Mouse (Mus musculus) forebrain, embryonic 12.5 days (tissue): ENCODE measurements around the gene Slc26a9. TPM values are rescaled to one million over a fixed set of nuclear protein-coding genes. Genes with fewer than 3 reads are reported as not detected.
"Not testable (repeated sequence)": the region's sequence is repeated elsewhere in the genome, so short reads cannot be mapped to it uniquely, and the experiment has no call there.

Experiments
- ATAC-seq: fragments of 200-750 bp; cut with Nextera tagmentation; 2 replicates; pipeline ENCODE4 v1.8.0; 2017; ENCODE audit warnings: moderate TSS enrichment; ENCODE audit not compliant: low FRiP score
- H3K27ac ChIP-seq: fragments of 300-500 bp; sonication (generic); 2 replicates; pipeline ENCODE4 v1.5.1; 2016; ENCODE audit warnings: mild to moderate bottlenecking
- H3K27me3 ChIP-seq: fragments of 300-500 bp; sonication (generic); 2 replicates; pipeline ENCODE4 v1.6.1; 2016; ENCODE audit warnings: mild to moderate bottlenecking
- H3K36me3 ChIP-seq: fragments of 300-500 bp; sonication (generic); replicated peaks from 2 replicates; pipeline ENCODE4 v1.6.1; 2016; ENCODE audit warnings: mild to moderate bottlenecking
- H3K4me1 ChIP-seq: fragments of 300-500 bp; sonication (generic); 2 replicates; pipeline ENCODE4 v1.6.1; 2016
- H3K4me2 ChIP-seq: fragments of 300-500 bp; sonication (generic); 2 replicates; pipeline ENCODE4 v1.6.1; 2016; ENCODE audit warnings: mild to moderate bottlenecking, moderate library complexity
- H3K4me3 ChIP-seq: fragments of 300-500 bp; sonication (generic); replicated peaks from 2 replicates; pipeline ENCODE4 v1.5.1; 2016; ENCODE audit warnings: mild to moderate bottlenecking
- H3K9ac ChIP-seq: fragments of 300-500 bp; sonication (generic); 2 replicates; pipeline ENCODE4 v1.6.1; 2016; ENCODE audit warnings: mild to moderate bottlenecking
- H3K9me3 ChIP-seq: fragments of 300-500 bp; sonication (generic); 2 replicates; pipeline ENCODE4 v1.6.1; 2016
- WGBS: fragments of 180-500 bp; shearing (Covaris S2); methylation state at CpG from one replicate; pipeline ENCODE4 v1.1.7; 2016; 5-methylcytosine and 5-hydroxymethylcytosine counted together
- polyA plus RNA-seq: library from polyadenylated mRNA; unstranded; fragments of >200 nt; fragmentation: Nextera tagmentation; extraction: Ambion mirVana; gene quantifications from 2 replicates; pipeline ENCODE4 v1.2.1, GENCODE M21; 2016

Gene Slc26a9
- polyA plus RNA-seq, 1 experiment from 2014 or later, result not detected

DNA sequence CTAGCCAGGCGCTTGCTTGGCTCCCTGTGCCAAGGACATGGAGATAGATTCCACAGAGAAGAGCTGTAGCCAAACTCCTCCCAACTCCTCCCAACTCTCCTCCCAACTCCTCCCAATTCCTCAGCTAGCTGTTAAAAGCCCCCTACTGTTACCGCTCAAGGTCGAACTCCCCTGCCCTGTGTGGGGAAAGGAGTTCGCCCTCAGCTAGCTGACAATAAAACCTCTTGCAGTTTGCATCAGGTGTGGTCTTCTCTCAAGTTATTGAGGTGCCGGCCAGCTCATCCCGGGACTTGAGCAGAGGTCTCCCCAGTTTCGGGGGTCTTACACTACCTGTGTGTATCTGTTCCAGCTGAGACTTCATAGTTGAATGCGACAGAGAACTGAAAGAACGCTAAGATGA, 76.5 kb downstream of the Slc26a9 start:
- WGBS, result 79% methylated on average over 9 of the region's 9 CpGs
- H3K4me1 ChIP-seq, H3K9me3 ChIP-seq, H3K27ac ChIP-seq, H3K27me3 ChIP-seq, H3K4me3 ChIP-seq, H3K4me2 ChIP-seq, ATAC-seq, H3K36me3 ChIP-seq, H3K9ac ChIP-seq: not testable (repeated sequence)

DNA sequence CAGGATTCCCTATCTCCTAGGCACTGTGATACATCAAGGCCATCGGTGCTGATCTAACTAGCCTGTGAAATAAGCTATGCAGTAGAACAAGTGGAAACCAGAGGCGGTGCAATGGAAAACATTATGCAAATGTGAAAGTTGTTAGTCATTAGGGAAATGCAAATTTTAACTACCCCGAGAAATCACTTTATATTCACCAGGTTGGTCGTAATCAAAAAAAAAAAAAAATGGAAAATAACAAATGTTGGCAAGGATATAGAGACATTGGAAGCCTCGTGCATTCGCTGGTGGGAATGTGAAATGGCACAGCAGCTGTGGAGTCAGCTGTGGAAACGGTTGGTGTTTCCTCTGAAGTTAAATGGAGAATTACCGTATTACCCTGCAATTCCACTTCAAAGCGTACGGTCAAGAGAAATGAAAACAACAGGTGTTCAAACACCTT, 77.1 kb downstream of the Slc26a9 start:
- no peak for ATAC-seq
- H3K4me2 ChIP-seq, result no peak overlapping the region
- 86% methylated on average over 10 of the region's 10 CpGs for WGBS
- no peaks in the 10 kb centered on the region for H3K9me3 ChIP-seq
- no peak overlapping the region for H3K9ac ChIP-seq
- H3K4me3 ChIP-seq, result no peak overlapping the region
- no peaks in the 10 kb centered on the region for H3K4me1 ChIP-seq
- H3K27ac ChIP-seq, result no peak overlapping the region
- no peaks in the 10 kb centered on the region for H3K27me3 ChIP-seq
- no peaks in the 10 kb centered on the region for H3K36me3 ChIP-seq

Other genes starting within 250 kb of the Slc26a9 start
- gene Srgap2, start 216.7 kb upstream of the Slc26a9 start, polyA plus RNA-seq, result 17.1 and 22.9 TPM in 2 replicates
- gene Fam72a, start 216.1 kb upstream of the Slc26a9 start, polyA plus RNA-seq, result 5.3 and 5.5 TPM in 2 replicates
- gene Avpr1b, start 144.8 kb upstream of the Slc26a9 start, polyA plus RNA-seq, result not detected in 2 replicates
- gene Ctse, start 105.7 kb upstream of the Slc26a9 start, polyA plus RNA-seq, result not detected in 2 replicates
- 0.19 and 0.43 TPM in 2 replicates for gene Rab7b, start 55.3 kb upstream of the Slc26a9 start, polyA plus RNA-seq
- gene Pm20d1, start 53.4 kb downstream of the Slc26a9 start, polyA plus RNA-seq, result 0.34 and 0.35 TPM in 2 replicates
- 10.2 and 11.5 TPM in 2 replicates for gene Slc41a1, start 83.5 kb downstream of the Slc26a9 start, polyA plus RNA-seq
- 9.7 and 10.7 TPM in 2 replicates for gene Rab29, start 123.2 kb downstream of the Slc26a9 start, polyA plus RNA-seq
- gene Nucks1, start 166.5 kb downstream of the Slc26a9 start, polyA plus RNA-seq, result 129 and 137 TPM in 2 replicates
- gene Slc45a3, start 218.9 kb downstream of the Slc26a9 start, polyA plus RNA-seq, result 4.9 and 6.4 TPM in 2 replicates